Mouse (Mus musculus) kidney, adult 9 months (tissue): ENCODE measurements around the gene Limk2.

Experiments used
- DNase-seq: peaks from one replicate; pipeline ENCODE4 v3.0.0; 2022

The Limk2 gene

GRCm38 (mm10) chr11:3294641-3295040 lies 114.3 kb downstream of the Limk2 start:
- no peak for DNase-seq
